Mouse (Mus musculus): ENCODE measurements around the gene Parp4.
A peak's percentile ranks its signal among the peaks of the same experiment; 100 is the strongest.

Parp4 gene

GRCm38 (mm10) chr14:56617470-56617869 lies 42.1 kb downstream of the Parp4 start:
- no peak for DNase-seq

- DNase-seq: no peak
Observed at GRCm38 (mm10) chr14:56620425-56620824, 45.0 kb downstream of the Parp4 start.

- no peak for DNase-seq
Observed at GRCm38 (mm10) chr14:56626202-56626601, 50.8 kb downstream of the Parp4 start.

GRCm38 (mm10) chr14:56628336-56628735 lies 52.9 kb downstream of the Parp4 start:
- DNase-seq: no peak

- no peak for DNase-seq
Observed at GRCm38 (mm10) chr14:56631109-56631508, 55.7 kb downstream of the Parp4 start.

GRCm38 (mm10) chr14:56647206-56647605 lies 71.8 kb downstream of the Parp4 start:
- no peak for DNase-seq

- DNase-seq: no peak
Observed at GRCm38 (mm10) chr14:56649448-56649847, 74.0 kb downstream of the Parp4 start.

GRCm38 (mm10) chr14:56665651-56666050 lies 90.2 kb downstream of the Parp4 start:
- no peak for DNase-seq

- DNase-seq: no peak
Observed at GRCm38 (mm10) chr14:56666909-56667308, 91.5 kb downstream of the Parp4 start.

- DNase-seq: peak; percentile 99
Observed at GRCm38 (mm10) chr14:56667969-56668802, 92.8 kb downstream of the Parp4 start, which contains the start of gene Mphosph8. Gene Mphosph8 (plus strand): TSS chr14:56668248.

GRCm38 (mm10) chr14:56669046-56669620 lies 93.7 kb downstream of the Parp4 start:
- DNase-seq: peak in 1 of 2 experiments; percentile 5

- DNase-seq: no peak
Observed at GRCm38 (mm10) chr14:56685426-56685825, 110.0 kb downstream of the Parp4 start.

- DNase-seq: no peak
Observed at GRCm38 (mm10) chr14:56689116-56689515, 113.7 kb downstream of the Parp4 start.

- DNase-seq: no peak
Observed at GRCm38 (mm10) chr14:56689766-56690165, 114.3 kb downstream of the Parp4 start.

- DNase-seq: no peak
Observed at GRCm38 (mm10) chr14:56695495-56695894, 120.1 kb downstream of the Parp4 start.

- DNase-seq: no peak
Observed at GRCm38 (mm10) chr14:56697836-56698235, 122.4 kb downstream of the Parp4 start.

- no peak for DNase-seq
Observed at GRCm38 (mm10) chr14:56702644-56703043, 127.2 kb downstream of the Parp4 start.

- DNase-seq: no peak
Observed at GRCm38 (mm10) chr14:56705687-56706086, 130.3 kb downstream of the Parp4 start.

All from cerebellum, postnatal 10 days (tissue).